Mouse (Mus musculus) heart, postnatal 25 days (tissue): ENCODE measurements around the gene Gm20917. TPM values are rescaled to one million over a fixed set of nuclear protein-coding genes. Genes with fewer than 3 reads are reported as not detected.
"Not testable (repeated sequence)": the region's sequence is repeated elsewhere in the genome, so short reads cannot be mapped to it uniquely, and the experiment has no call there.

ENCODE experiments used
- DNase-seq: peaks from one replicate; pipeline ENCODE4 v3.0.0; 2022; ENCODE audit warnings: low spot score
- intact Hi-C: fragments of 180-260 bp; cut with DNase I; formaldehyde crosslinking; loops from one replicate; pipeline ENCODE4 v1.15.1; 2025
- total RNA-seq, 2 experiments: library from RNA; stranded (reverse); gene quantifications; 2 replicates each; pipeline ENCODE4 v1.2.3; 2021

Gm20917 gene
- total RNA-seq: not detected

DNA sequence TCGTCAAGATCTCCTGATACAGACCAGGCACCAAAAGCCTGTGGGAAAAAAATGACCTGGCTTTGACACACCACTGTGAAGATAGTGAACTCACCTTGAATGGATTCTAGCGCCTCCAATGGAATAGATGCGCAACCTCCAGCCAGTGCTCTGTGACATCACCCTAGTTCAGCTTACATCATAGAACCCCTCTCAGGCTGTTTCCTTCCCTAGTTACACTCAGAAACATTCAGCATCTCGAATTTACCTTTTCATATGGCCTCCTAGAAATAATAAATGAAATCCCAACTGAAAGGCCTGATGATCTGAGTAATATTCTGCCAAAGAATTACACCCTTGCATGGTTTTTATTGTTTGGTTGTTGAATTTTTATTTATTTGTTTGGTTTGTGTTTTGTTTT is at the start of gene Gm20917:
Gm20917 (minus strand) TSS at position 101 of the 400 bp plus-strand sequence.
- intact Hi-C loops, DNase-seq: not testable (repeated sequence)

Other genes with a start within 250 kb of the Gm20917 start
- gene Gm20916, start 168.4 kb upstream of the Gm20917 start, total RNA-seq: not detected